Mouse (Mus musculus) adrenal gland, postnatal 0 days (tissue): ENCODE data around the gene Rpf1. TPM values are rescaled to one million over a fixed set of nuclear protein-coding genes. Genes with fewer than 3 reads are reported as not detected.

ENCODE experiments used
- polyA plus RNA-seq: library from polyadenylated mRNA; unstranded; fragments of >200 nt; fragmentation: Nextera tagmentation; extraction: Ambion mirVana; gene quantifications from 2 replicates; pipeline ENCODE4 v1.2.1, GENCODE M21; 2015

The Rpf1 gene
- 31.9 and 43.0 TPM in 2 replicates for polyA plus RNA-seq

DNA sequence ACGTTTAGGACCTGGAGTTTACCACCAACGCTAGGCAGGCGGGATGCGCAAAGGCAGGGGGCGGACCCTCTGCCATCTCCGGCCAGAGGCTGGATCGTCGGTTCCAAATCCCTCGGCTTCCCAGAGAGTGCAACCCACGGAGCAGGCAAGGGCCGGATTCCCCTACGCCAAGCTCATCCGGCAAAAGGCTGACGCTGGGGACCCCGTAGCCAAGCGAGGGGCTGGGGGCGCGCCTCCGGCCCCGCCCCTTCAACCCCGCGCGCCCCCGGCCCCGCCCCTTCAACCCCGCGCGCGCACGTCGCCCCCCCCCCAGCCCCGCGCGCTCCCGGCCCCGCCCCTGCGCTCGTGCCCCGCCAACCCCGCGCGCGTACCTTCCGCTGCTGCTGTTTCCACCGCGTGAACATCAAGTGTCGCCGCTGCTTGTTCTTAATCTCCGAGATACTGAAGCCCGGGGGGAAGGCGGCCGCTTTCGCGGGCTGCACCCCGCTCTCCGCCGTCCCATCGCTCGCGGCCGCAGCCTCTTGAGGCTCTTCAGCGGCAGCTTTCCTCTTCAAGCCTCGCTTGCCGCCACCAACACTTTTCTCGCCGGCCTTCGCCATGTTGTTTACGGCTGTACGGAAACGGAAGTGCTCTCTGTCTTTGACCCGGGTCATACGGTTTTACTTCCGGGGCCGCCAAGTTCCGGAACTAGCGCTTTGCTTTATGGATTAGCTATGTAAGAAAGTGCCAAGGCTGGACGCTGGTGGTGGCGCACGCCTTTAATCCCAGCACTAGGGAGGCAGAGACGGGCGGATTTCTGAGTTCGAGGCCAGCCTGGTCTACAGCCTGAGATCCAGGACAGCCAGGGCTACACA is at the start of gene Rpf1:
TSS of gene Rpf1 (minus strand) at position 632 of the 854 bp plus-strand sequence.

DNA sequence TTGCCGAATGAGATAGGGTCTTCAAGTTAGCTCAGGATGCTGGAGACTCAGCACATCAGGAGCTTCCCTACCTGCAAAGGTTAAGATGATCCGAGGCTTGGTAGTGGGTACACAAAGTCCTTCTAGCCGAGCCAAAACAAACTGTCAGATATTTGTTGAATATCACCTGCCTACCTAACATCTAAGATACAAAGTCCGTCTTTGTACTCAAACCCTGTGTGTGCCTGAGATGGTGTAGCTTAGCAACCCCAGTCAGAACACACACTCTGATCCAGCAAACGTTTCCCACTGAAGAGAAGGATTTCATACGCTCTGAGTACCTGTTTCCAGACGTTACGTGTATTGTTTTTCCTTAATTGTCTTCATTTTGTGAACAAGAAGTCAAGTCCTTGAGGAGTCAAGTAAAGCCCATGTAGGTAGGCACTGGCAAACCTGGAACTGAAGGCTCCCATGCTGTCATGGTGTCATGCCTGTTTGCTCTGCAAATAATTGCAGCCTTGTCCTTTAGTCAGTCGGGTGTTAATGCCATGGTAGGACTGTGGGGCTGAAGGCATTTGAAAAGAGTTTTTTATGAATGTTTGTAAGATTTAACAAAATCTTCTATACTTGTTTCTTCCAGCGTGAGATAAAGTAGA is 49.0 kb upstream of the Rpf1 start, which contains the start of gene Uox:
TSS of gene Uox (plus strand) at position 279 of the 635 bp plus-strand sequence.

DNA sequence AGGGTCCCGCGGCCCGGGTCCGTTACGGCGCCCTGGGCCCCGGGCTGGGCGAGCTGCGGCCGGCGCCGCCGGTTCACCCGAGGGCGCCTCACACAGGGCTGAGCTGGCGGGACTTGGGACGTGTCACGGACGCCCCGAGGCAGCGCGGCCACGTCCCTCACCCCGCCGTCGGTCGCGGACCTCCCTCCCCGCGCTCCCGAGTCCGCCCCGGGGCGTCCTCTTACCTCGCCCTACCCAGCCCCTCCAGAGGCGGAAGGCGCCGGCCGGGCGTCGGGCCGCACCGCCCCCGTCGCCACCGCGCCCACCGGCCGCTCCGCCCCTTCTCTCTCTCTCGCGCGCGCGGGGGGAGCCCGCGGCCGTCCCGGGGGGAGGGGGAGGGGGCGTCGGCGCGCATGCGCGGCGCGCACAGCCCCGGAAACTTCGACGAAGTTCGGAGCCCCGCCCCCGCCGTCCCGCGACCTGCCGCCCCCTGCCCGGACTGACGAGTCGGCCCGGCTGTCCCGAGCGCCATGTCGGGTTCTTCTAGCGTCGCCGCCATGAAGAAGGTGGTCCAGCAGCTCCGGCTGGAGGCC is 21.7 kb downstream of the Rpf1 start, which contains the start of the genes Spata1 and Gng5:
TSS of gene Spata1 (minus strand) at position 323 of the 572 bp plus-strand sequence.
TSS of gene Gng5 (plus strand) at position 377 of the 572 bp plus-strand sequence.

Other genes starting within 250 kb of the Rpf1 start
- gene Ssx2ip, start 116.8 kb downstream of the Rpf1 start, polyA plus RNA-seq = 11.2 and 11.9 TPM in 2 replicates
- gene Ctbs, start 71.6 kb downstream of the Rpf1 start, polyA plus RNA-seq = 11.8 and 15.8 TPM in 2 replicates
- 4.2 and 4.5 TPM in 2 replicates for gene Spata1, start 21.7 kb downstream of the Rpf1 start, polyA plus RNA-seq
- 1,212 and 1,504 TPM in 2 replicates for gene Gng5, start 21.6 kb downstream of the Rpf1 start, polyA plus RNA-seq
- 5.7 and 9.9 TPM in 2 replicates for gene Uox, start 49.0 kb upstream of the Rpf1 start, polyA plus RNA-seq
- gene Dnase2b, start 94.2 kb upstream of the Rpf1 start, polyA plus RNA-seq = 0.08 and 0.35 TPM in 2 replicates
- 0.08 TPM in 1 of 2 replicates, not detected in the other for gene 4930503B20Rik, start 129.9 kb upstream of the Rpf1 start, polyA plus RNA-seq
- gene Samd13, start 164.2 kb upstream of the Rpf1 start, polyA plus RNA-seq = 1.1 TPM in 2 replicates